Mouse (Mus musculus): Measurements from ENCODE around the gene Rrp9.

DNA sequence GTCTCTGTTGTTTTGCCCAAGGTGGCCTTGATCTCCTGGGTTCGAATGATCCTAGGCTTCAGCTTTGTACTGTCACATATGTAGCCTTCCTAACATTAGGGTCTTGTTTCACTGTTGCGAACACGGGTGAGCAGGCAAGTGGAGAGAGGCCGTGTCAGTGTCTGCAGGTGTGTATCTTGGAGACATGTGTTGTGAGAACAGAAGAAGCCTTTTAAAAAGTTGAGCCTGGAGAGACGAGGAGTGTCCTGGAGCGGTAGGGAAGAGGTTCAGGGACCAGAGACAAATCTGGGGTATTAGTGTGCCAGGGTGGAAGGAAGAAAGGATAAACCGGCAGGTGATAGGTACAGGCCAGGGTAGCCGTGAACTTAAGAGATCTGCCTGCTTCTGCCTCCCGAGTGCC lies 2.3 kb downstream of the Rrp9 start:
- TF ChIP-seq CTCF (IDR thresholded peaks at IDR 0.05; ENCODE audit: extremely low read depth, insufficient read depth, insufficient read length, insufficient replicate concordance) = no peak
- no peak for TF ChIP-seq POLR2A (IDR thresholded peaks at IDR 0.05; ENCODE audit: low read depth, low read length)
